Mouse (Mus musculus): Measurements from ENCODE around the gene Anp32e.

Gene Anp32e

GRCm38 (mm10) chr3:95995802-95996428, 66.9 kb downstream of the Anp32e start, which contains the start of gene Plekho1:
Gene Plekho1 (minus strand): TSS chr3:95996001.
- in situ Hi-C loops (cut with MboI, MseI): no loop called here

- in situ Hi-C loops (cut with MboI, MseI): no loop called here
Measured at GRCm38 (mm10) chr3:95996451-95997073, 67.5 kb downstream of the Anp32e start.

Measured in T-helper 2 cell (primary cell).